Mouse (Mus musculus) monocyte, adult 5-6 weeks (primary cell): Measurements from ENCODE around the gene Cldn12. TPM values are rescaled to one million over a fixed set of nuclear protein-coding genes. Genes with fewer than 3 reads are reported as not detected.

Experiments used
- ATAC-seq: fragments of 153-309, 156-312 bp; replicated peaks from 2 replicates; pipeline ENCODE4 v1.8.0; 2017; ENCODE audit warnings: mild to moderate bottlenecking; ENCODE audit not compliant: low TSS enrichment, insufficient number of reproducible peaks, severe bottlenecking, poor library complexity, low FRiP score
- total RNA-seq: library from RNA; stranded (forward); fragments of 200-1000, 200-491, 200-594 nt; gene quantifications from 3 replicates; pipeline ENCODE4 v1.2.3, GENCODE M21; 2017

The Cldn12 gene
- total RNA-seq, 1 experiment from 2014 or later: 2.0 TPM

- ATAC-seq: no peak
Observed at GRCm38 (mm10) chr5:5501583-5501982, 13.2 kb downstream of the Cldn12 start.

GRCm38 (mm10) chr5:5496393-5496792 is 18.4 kb downstream of the Cldn12 start:
- ATAC-seq: no peak

- no peak for ATAC-seq
Observed at GRCm38 (mm10) chr5:5495042-5495441, 19.7 kb downstream of the Cldn12 start.

GRCm38 (mm10) chr5:5494269-5495005 is 20.3 kb downstream of the Cldn12 start:
- peak; percentile 61; the same call in 1 of the 2 replicates for ATAC-seq

DNA sequence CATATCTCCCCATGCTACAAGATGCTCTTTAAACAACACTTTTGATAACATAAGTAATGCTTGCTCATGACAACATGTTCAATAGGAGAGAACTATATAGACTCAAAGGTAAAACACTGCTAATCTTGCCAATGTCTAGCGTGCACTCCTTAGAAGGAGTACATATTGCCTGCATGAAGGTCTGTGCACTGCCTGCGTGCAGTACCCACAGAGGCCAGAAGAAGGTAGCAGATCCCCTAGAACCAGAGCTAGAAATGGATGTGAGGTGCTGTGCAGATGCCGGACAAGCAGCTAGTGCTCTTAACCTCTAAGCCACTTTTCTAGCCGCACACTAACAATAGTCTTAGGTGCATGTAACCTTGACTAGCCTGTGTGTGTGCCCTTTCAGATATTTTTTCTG is 22.6 kb downstream of the Cldn12 start:
- ATAC-seq: peak; percentile 24; the same call in 1 of the 2 replicates

DNA sequence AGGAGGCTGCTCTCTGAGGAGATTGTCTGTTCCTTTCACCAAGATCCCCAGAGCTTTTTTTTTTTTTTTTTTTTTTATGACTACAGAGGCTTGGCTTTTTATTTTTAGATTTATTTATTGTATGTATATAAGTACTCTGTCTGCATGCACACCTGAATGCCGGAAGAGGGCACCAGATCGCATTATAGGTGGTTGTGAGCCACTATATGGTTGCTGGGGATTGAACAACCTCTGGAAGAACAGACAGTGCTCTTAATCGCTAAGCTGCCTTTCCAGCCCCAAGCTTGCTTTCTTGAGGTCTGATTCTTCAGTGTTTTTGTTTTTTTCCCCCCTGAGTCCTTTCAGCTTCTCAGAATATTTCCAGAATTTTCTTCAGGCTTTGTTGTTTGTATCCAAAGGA is 28.7 kb downstream of the Cldn12 start:
- ATAC-seq: no peak

DNA sequence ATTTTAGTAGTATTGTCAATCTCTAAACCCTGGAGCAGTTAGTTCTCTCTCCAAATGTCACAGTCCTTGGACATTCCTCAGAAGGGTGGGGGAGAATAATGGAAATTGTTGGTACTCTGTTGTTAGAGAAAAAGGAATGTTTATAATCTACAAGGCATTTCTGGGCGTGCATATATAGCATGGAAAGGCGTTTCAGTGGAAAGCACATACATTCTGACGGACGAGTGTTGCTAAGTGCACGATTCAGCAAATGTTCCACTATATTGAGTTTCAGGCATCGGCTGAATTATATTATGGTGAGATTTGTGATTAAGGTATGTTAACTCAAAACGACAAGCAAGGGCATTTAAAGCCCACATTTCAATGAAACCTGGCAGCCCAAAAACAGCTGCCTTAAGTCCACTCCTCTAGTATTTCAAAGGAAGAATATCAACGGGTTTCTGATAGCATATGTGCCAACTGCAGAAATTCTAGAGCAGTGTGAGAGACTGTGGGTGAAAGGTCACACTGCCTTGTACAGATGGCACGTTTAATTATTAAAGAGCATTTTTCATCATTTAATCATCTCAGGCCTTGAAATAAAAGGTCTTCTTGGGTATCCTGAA is 31.4 kb downstream of the Cldn12 start:
- no peak for ATAC-seq

- ATAC-seq: peak; percentile 59
Observed at GRCm38 (mm10) chr5:5481662-5482061, 33.1 kb downstream of the Cldn12 start.

DNA sequence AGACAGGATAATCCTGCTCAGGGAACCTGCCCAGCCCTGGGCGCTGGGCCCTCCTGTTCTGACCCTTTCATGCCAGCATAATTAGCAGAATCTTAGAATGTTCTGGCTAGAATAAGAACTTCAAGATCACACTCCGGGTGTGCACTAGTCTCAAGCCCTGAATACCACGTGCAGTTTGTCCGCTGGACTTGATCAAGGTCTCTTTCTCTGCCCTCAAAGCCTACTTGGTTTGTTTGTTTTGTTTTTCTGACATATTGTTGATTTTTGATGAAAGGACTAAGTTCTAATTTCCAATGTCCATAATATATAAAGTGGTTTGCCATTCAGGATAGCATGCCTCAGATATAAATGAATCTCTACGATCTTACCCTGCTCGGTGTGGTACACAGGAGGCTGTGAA is 35.7 kb downstream of the Cldn12 start, which contains the start of gene 1700015F17Rik:
Gene 1700015F17Rik (minus strand): TSS at position 101 of the 400 bp plus-strand sequence.
- ATAC-seq: no peak

- no peak for ATAC-seq
Observed at GRCm38 (mm10) chr5:5476133-5476532, 38.6 kb downstream of the Cldn12 start.

GRCm38 (mm10) chr5:5465256-5465655 is 49.5 kb downstream of the Cldn12 start:
- no peak for ATAC-seq

Other genes with a start within 250 kb of the Cldn12 start
- 28.1 to 79.9 TPM (median 43.7 TPM) in 3 replicates for gene Cdk14, start 94.6 kb downstream of the Cldn12 start, total RNA-seq
- not detected in 3 replicates for gene 1700015F17Rik, start 35.8 kb downstream of the Cldn12 start, total RNA-seq
- gene Gtpbp10, start 44.6 kb upstream of the Cldn12 start, total RNA-seq: 9.5 to 19.4 TPM (median 17.9 TPM) in 3 replicates
- gene Gm8773, start 58.8 kb upstream of the Cldn12 start, total RNA-seq: not detected in 3 replicates
- 3.4 to 3.6 TPM in 2 of 3 replicates, not detected in the other for gene Cfap69, start 149.3 kb upstream of the Cldn12 start, total RNA-seq
- gene Steap2, start 179.6 kb upstream of the Cldn12 start, total RNA-seq: not detected in 3 replicates
- gene Steap1, start 234.4 kb upstream of the Cldn12 start, total RNA-seq: not detected in 3 replicates